Mouse (Mus musculus) liver, adult 2 months (tissue): ENCODE measurements at regions not wholly inside any gene's neighbourhood (a gene's known extent, or its start where the extent isn't known, plus 50 kb on each side); places are given as distances from the start of the nearest gene placed in this dataset.

ENCODE experiments used
- DNase-seq: peaks from one replicate; pipeline ENCODE4 v3.0.0-alpha.2; 2011; ENCODE audit warnings: low read depth, low spot score; ENCODE audit errors: extremely low read depth
- H3K27ac ChIP-seq: fragments of 200-500 bp; replicated peaks from 2 replicates; pipeline ENCODE4 v1.5.1; 2012; ENCODE audit warnings: low read depth, mild to moderate bottlenecking, control low read depth, inconsistent platforms, low read length; ENCODE audit not compliant: insufficient read depth
- H3K27me3 ChIP-seq: fragments of 200-500 bp; 2 replicates; pipeline ENCODE4 v1.6.1; 2012; ENCODE audit warnings: mild to moderate bottlenecking, moderate library complexity, low read length, inconsistent platforms; ENCODE audit not compliant: control insufficient read depth, insufficient read depth
- H3K36me3 ChIP-seq: fragments of 200-500 bp; 2 replicates; pipeline ENCODE4 v1.6.1; 2012; ENCODE audit warnings: low read length, inconsistent platforms; ENCODE audit not compliant: control insufficient read depth, insufficient read depth
- H3K4me1 ChIP-seq: fragments of 200-500 bp; 2 replicates; pipeline ENCODE4 v1.6.1; 2011; ENCODE audit warnings: low read length; ENCODE audit not compliant: control insufficient read depth, insufficient read depth
- H3K4me3 ChIP-seq: fragments of 200-500 bp; 2 replicates; pipeline ENCODE4 v1.5.1; 2011; ENCODE audit warnings: low read depth, mild to moderate bottlenecking, control low read depth, low read length, moderate library complexity; ENCODE audit not compliant: insufficient read depth
- H3K79me2 ChIP-seq: fragments of 200-500 bp; 2 replicates; pipeline ENCODE4 v1.6.1; 2012; ENCODE audit warnings: inconsistent platforms, mild to moderate bottlenecking, low read length, moderate library complexity; ENCODE audit not compliant: control insufficient read depth, insufficient read depth
- H3K9ac ChIP-seq: fragments of 200-500 bp; 2 replicates; pipeline ENCODE4 v1.6.1; 2012; ENCODE audit warnings: low read depth, mild to moderate bottlenecking, control low read depth, inconsistent platforms, low read length
- CTCF ChIP-seq: fragments of 200-500 bp; IDR thresholded peaks from 2 replicates; pipeline ENCODE4 v1.5.1; 2011; ENCODE audit warnings: low read depth, low read length, control low read depth
- POLR2A ChIP-seq: fragments of 200-500 bp; IDR thresholded peaks from 2 replicates; pipeline ENCODE4 v1.6.1; 2011; ENCODE audit warnings: low read length, control low read depth; ENCODE audit not compliant: insufficient read depth; ENCODE audit errors: extremely low read depth
- WGBS: fragments of 180-500 bp; shearing (Covaris S2); methylation state at CpG from one replicate; pipeline ENCODE4 v1.1.7; 2018; 5-methylcytosine and 5-hydroxymethylcytosine counted together

GRCm38 (mm10) chr16:30895021-30895420 lies 186.2 kb downstream of the Xxylt1 start:
- H3K9ac ChIP-seq = no peak overlapping the region
- no peaks in the 10 kb centered on the region for H3K79me2 ChIP-seq
- no peaks in the 10 kb centered on the region for H3K27me3 ChIP-seq
- H3K4me3 ChIP-seq = no peak overlapping the region
- H3K4me1 ChIP-seq = no peaks in the 10 kb centered on the region
- no peaks in the 10 kb centered on the region for H3K36me3 ChIP-seq
- 82% methylated on average over 4 of the region's 4 CpGs for WGBS
- no peak overlapping the region for H3K27ac ChIP-seq
- no peak for TF ChIP-seq POLR2A
- no peak for TF ChIP-seq CTCF
- no peak for DNase-seq

GRCm38 (mm10) chr16:30897371-30897770 lies 183.9 kb downstream of the Xxylt1 start:
- Histone ChIP-seq H3K27me3 (no peaks in the 10 kb centered on the region), H3K9ac (no peak overlapping the region), H3K79me2 (no peaks in the 10 kb centered on the region), H3K4me1 (no peaks in the 10 kb centered on the region), H3K27ac (no peak overlapping the region), H3K4me3 (no peak overlapping the region), H3K36me3 (no peaks in the 10 kb centered on the region)
- DNase-seq = no peak
- WGBS = 93% methylated on average over 3 of the region's 3 CpGs
- TF ChIP-seq POLR2A (no peak), CTCF (no peak)

GRCm38 (mm10) chr16:30900121-30900520 lies 181.1 kb downstream of the Xxylt1 start:
- Histone ChIP-seq H3K4me1 (no peaks in the 10 kb centered on the region), H3K9ac (no peak overlapping the region), H3K27me3 (no peaks in the 10 kb centered on the region), H3K4me3 (no peak overlapping the region), H3K36me3 (no peaks in the 10 kb centered on the region), H3K79me2 (no peaks in the 10 kb centered on the region), H3K27ac (no peak overlapping the region)
- 94% methylated on average over 2 of the region's 2 CpGs for WGBS
- no peak for DNase-seq
- no peak for TF ChIP-seq POLR2A
- no peak for TF ChIP-seq CTCF

GRCm38 (mm10) chr16:30901309-30901708 lies 179.9 kb downstream of the Xxylt1 start:
- H3K9ac ChIP-seq = no peak overlapping the region
- no peaks in the 10 kb centered on the region for H3K4me1 ChIP-seq
- no peak overlapping the region for H3K4me3 ChIP-seq
- no peak for TF ChIP-seq POLR2A
- TF ChIP-seq CTCF = no peak
- no peak for DNase-seq
- no peaks in the 10 kb centered on the region for H3K27me3 ChIP-seq
- no peak overlapping the region for H3K27ac ChIP-seq
- no peaks in the 10 kb centered on the region for H3K79me2 ChIP-seq
- no peaks in the 10 kb centered on the region for H3K36me3 ChIP-seq
